Mouse (Mus musculus) frontal cortex, adult (tissue): ENCODE results near the gene Tvp23b.

Source experiments
- ATAC-seq: cut with Nextera tagmentation; 2 replicates; pipeline ENCODE4 v1.9.2; 2017; ENCODE audit warnings: mild to moderate bottlenecking, moderate library complexity, mixed read lengths; ENCODE audit not compliant: low TSS enrichment

Tvp23b gene

DNA sequence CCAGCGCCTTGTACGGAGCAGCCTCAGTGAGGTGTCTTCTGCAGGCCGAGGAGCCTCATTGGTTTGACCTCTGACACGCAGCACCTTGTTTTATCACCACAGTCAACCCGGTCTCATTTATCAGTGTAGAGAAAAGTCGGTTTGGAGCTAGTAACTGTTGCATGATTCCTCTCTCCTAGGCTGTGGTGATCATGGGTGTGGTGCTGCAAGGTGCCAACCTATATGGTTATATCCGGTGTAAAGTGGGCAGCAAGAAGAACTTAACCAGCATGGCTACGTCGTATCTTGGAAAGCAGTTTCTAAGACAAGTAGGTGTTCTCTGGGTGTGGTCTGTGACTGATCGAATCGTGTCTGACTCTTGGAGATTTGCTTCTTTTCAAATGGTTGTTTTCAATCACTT is 12.5 kb downstream of the Tvp23b start:
- ATAC-seq: no peak

DNA sequence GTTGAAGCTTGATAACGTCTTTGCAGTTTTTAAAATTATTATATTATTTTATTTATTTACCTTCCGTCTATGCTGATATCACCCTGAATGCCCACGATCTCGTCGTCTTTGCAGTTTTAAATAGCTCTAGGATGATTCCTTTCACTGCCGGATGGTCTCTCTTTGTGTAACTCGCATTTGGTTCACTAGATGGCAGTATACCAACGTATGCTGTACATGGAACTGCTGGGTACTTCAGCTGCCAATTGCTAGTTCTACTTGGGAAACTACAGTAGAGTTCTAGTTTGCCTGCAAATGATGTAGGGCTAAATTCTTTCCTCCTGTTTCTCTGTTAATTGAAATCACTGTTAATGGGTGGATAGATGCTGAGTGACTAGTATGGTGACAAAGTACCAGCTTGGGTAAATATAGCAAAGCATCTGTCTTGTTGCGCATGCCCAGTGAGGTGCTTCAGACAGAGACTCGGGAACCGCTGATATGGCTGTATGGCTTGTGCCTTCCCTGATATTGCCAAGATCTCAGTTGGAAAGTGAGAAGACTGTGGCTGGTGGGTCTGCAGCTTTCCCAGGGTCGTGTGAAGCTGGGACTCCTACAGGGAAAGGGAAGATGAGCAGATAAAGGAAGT is 22.6 kb downstream of the Tvp23b start:
- peak; percentile 98 for ATAC-seq

DNA sequence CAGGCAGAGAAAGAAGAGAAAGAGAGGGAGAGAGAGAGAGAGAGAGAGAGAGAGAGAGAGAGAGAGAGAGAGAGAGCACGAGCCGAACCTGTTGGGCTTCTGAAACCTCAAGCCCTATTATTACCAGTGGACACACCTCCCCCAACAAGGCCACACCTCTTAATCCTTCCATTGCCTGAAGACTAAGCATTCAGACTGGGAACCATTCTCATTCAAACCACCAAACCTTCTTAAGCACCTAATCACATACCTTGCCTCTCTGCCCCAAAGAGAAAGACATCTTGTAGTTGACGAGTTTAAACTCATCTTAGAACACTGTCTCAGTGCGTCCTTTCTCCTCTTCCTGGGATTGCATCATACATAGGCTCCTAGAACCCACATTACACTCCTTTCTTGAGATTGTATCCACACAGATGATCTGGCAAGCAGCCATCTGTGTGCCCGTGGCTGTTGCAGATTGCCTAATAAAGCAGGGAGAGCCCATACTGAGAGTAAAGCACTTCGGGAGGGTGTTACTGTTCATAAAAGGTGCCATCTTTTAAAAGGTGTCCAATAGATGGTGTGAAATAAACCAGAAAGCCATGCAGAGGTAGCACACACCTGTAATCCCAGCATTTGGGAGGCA is 24.7 kb downstream of the Tvp23b start:
- ATAC-seq: no peak

DNA sequence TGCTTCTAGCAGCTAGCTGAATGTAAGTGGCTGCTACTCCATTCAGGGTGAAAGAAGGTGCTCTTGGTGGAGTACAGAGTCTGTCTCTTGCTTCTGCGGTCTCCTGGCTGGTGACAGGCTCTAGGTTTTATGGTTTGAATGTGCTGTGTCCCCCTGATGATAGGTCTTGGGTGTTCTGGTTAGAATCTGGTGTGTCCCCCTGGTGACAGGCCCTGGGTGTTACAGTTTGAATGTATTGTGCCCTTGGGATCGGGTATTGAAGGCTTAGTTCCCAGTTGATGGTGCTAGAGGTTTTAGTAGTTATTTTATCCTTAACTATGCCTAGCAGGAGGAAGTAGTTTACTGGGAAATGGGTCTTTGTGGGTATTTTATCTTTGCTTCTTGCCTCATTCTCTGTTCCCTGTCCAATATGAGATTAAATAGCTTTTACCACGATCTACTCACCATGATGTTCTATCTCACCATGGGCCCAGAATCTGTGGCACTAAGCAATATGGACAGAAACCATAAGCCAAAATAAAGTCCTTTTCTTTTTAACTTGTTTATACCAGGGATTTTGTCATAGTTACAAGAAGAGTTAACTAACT is 30.6 kb downstream of the Tvp23b start:
- ATAC-seq: no peak

DNA sequence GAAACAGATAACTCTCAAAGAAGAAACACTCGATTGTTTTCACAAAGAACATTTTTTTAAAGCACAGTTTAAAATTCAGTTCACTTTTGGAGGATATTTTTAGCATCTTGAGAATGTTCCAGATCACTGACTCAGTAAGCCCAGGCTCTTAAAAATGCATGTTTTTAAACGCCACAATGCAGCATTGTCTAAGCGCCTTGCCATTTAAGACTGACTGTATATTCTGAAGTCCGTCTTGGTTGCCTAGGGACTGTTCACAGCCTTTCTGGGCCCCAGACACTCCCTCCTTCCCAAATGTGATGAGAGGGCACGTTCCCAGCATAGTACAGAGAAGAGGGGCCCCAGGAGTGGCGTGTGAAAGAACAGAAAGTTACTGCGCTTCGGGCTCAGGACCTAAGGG is 32.1 kb downstream of the Tvp23b start:
- peak; percentile 69 for ATAC-seq

DNA sequence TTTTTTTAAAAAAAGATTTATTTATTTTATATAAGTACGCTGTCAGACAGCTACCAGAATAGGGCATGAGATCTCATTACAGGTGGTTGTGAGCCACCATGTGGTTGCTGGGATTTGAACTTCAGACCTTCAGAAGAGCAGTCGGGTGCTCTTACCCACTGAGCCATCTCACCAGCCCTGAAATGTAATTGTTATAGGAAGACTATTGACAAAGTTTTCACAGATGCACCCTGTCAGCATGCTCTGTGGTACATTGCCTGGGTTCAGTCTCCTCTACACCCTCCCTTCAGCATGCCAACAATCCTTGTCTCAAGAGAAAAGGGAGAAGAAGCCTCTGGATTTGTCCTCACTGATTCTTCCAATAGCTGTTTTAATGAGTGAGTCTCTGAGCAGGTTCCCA is 33.9 kb downstream of the Tvp23b start:
- no peak for ATAC-seq

DNA sequence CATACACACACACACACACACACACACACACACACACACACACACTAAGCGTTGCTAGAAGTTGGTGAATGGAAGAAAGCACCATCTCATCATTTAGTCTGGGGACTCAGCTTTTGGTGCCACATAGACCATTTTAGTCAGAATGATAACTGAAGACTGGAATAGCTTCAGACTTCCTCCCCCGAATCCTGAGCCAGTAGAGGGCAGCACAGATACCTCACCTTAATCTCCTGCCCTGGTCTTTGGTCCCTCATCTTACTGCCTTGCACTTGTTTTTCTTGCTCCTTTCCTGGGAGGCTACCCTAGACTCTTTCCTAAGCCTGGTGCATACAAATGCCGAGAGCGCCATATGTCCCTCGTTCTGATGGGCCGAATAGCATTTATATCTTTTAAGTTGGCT is 35.3 kb downstream of the Tvp23b start:
- ATAC-seq: peak; percentile 51; the same call in 1 of the 2 replicates

DNA sequence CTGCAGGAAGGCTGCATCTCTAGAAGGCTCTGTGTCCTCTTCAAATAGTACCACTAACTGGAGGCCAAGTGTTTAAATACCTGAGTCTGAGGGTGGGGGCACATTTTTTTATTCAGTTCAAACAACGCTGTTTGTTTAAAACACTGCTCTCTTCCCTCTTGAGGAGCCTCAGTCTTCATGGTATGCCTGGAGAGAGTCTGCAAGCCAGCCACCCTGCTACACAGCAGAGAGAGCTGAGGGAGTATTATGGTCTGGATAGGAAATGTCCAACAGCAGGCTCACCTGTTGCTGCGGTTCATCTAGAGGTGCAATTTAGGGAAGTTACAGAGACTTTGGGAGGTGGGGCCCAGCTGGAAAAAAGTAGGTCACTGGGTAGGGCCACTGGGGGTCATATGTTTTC is 36.2 kb downstream of the Tvp23b start:
- ATAC-seq: no peak

DNA sequence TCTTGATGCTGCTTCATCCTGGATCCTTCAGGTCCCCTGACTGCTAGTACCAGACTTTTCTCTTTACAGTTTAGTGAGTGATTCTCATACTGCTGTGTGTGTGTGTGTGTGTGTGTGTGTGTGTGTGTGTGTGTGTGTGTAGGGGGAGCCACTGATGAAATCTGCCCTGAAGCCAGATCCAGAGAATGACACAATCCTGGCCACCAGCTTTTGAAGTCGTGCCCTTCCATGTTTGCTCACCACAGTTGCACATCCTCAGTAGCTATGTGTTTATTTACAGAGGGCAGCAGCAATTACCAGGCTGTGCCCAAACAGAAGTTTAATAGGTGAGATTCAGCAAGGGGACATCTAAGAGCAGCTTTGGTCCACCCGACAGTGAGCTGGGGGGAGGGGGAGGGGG is 37.5 kb downstream of the Tvp23b start:
- ATAC-seq: no peak

DNA sequence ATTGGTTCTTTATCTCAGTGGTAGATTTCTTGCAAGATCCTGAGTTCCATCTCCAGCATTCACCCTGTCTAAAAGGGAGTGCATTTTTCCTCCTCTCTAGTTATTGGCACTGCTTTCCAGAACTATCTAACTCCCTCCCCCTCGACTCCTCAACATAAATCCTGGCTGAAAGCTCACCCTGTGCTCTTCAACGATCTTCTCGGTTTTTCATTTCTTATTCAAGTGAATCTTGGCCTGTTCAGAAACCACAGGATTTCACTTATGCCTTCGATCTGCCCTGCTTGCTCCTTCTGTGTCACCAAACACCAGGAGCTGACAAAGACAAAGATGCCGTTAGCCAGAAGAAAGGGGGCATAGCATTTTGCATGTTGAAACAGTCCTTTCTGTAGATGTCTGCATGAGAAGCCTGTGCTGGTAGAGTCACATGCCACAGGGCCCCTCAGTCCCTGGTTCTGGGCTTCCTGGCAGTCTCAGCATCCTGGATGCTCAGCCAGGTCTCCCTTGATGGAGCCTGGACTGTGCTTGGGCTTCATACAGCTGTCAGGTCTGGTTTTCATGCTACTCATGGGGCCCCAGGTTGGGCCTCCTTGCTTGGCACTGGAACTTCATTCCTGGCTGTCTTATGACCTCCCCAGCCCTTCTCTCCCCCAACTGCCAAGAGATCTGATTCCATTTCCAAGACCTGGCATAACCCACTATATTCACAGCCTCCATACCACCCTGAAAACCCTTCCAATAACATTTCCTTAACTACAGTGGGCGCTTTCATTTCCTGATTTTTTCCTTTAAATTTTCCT is 40.9 kb downstream of the Tvp23b start:
- ATAC-seq: no peak

DNA sequence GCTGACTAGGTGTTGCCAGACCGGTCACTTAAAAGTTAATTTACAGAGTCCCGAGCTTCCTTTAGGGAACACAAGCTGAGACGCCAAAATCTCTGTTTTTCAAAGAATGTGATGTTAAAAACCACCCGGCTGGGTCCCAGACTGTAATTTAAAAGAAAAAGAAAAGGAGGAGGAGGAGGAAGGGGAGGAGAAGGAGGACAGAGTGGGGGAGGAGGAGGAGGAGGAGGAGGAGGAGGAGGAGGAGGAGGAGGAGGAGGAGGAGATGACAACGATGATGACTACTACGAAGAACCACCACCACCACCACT is 41.4 kb downstream of the Tvp23b start:
- no peak for ATAC-seq

DNA sequence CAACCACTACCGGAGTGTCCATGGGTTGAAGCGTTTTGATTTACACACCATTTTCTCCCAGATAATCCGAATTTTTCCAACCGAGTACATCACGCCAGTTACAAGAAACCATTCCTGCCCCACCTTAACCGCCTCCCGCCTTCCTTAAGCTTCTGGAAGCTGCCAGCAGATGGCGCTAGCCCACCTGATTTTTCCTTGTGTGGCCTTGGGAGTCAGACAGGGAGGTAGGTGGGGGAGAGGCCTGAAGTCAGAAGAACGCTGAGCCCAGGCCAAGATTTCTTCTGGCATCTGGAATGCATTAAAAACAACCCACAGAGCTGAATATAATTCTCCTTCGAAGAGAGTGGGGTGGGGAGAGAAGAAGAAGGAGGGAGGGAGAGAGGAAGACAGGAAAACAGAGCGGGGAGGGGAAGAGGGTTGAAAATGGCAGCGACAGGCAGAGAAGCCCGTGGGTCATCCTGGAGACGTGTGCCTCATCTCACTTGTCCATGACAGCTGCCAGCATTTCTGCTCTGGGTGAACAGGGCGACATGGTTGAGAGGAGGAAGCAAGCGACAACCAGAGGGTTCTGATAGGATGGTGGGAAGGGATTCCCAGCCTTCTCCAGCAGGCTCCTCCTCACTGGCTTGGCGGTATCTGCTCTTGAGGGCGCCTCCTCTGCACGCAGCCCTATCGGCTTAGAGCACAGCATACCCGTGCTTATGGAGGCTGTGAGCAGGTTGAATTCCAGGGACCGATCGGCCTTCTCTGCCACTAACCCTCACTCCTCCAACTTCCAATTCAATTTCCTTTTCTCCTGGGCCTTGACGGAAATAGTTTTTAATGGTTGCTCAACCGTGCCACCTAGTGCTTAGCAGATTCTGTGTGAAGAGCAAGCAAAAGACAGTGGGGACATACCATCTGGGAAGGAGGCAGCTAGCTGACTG is 42.1 kb downstream of the Tvp23b start:
- ATAC-seq: peak; percentile 86

DNA sequence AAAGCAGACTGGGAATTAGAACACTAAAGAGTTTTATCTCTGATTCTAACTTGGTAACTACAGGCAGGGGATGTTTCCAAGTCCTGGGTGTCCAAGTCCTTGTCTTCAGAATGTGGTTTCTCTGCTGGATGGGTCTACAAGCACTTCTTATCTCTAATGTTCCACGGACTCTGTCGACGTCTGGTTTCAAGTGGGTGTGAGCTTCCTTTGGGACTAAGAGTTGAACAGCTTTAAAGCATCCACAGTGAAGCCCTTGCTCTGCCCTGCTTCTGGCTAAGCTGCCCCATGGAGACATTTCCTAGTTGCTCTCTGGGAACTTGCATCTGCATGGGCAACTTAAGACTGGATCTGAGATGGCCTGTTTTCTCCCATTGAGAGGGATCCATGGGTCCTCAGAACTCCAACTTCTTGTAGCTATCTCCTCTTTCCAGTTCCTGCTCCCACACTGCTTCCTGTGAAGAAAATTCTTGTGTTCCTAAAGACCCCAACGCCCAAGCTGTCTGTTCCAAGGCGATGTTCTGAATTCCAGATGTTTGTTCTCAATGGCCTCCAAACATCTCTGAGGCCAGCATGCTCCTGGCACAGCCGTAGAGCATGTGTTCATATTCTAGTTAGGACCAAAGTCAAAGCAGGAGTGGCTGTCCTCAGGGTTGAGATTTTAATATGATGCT is 45.0 kb downstream of the Tvp23b start:
- ATAC-seq: no peak

DNA sequence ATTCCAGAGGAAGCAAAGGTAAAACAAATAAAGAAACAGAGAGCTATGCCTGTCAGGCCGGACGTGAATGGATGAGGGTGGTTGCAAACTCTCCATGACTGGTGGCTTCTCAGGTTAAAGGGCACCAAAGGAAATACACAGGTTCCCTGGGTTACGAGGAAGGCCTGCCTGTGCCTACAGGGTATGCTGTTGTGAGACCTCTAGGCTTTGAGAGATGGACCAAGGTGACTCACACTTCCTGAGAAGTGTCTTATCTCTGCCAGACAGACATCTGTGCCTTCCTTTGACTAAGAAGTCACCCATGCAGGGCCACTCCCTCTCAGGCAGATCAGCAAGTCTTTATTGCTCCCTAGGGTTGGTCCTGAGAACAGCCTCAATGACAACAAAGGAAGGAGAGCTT is 50.5 kb downstream of the Tvp23b start:
- ATAC-seq: no peak

DNA sequence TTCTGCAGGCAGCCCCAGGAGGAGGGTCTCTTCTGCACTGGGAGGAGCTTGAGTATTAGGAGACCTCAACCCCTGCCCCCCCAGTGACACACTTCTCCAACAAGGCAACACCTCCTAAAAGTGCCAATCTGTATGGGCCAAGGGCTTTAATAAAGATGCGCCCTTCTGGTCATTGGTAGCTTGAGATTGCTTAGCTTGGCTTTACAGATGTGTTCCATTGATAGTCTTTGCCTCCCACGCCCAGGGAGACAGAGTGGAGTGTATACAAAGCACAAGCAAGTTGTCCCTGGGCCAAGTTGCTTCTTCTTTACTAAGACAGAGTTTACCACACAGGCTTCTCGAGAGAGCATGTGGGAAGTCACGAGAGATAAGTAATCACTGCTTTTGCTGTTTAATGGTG is 51.3 kb downstream of the Tvp23b start:
- ATAC-seq: no peak

DNA sequence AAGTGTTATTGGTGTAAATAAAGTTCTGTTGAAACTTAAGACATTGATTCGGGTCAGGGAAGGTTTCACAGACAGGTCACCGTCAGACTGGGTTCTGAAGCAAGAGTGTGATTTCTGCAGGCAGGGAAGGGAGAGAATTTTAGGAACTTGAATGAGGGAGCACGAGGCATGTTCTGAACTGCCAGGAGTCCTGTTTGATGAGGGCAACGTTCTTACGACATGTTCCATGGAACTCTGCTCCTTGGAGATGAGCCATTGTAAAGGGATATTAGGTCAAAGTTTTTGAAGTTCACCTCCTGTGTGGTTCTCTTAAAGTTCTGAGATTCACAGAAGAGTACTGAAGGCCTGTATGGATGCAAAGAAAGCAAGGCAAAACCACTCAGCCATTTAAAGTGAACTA is 51.9 kb downstream of the Tvp23b start:
- no peak for ATAC-seq

DNA sequence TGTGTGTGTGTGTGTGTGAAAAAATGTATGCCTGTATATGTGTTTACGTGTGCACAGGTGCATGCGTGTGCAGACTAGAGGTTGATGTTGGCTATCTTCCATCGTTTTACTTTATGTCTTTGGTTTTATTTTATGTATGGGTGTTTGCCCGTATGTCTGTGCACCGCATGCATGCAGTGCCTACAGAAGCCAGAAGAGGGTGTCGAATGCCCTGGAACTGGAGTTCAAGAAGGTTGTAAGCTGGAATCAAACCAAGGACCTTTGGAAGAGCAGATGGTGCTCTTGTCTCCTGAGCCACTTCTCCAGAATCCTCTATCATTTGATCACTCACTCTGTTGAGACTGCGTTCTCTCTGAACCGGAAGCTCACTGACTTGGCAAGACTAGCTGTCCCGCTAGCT is 53.8 kb downstream of the Tvp23b start:
- ATAC-seq: no peak

DNA sequence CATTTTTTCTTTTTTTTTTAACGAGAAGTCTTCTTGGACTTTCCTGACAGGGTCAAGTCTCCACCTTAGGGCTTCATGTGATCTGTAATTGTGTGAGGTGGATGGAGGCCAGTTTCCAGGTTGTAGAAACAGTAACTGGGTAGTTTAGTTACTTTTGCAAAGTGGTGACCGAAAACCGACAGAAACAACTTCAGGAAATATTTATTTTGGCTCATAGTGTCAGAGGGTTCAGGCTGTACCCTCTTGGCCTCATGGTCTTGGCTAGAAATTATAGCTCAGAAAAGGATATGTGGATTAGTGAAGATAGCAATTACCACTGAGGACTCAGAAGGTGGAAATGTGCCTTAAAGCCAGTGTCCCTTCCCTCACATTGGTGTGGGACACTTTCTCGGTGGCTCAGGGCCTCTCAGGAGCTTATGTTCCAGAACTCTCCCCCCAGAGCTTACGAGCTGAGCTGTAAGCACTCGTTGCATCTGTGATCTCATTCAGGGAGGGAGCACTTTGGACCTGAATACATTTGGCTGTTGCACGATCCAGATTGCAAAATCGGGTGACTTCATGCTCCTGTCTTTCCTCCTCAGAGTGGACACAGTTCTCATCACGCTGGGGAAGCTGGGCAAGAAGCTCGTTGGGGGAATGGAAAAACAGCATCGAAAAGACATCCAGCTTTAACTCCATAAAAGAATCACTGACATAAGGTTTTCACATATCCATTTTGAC is 55.7 kb downstream of the Tvp23b start:
- ATAC-seq: no peak

DNA sequence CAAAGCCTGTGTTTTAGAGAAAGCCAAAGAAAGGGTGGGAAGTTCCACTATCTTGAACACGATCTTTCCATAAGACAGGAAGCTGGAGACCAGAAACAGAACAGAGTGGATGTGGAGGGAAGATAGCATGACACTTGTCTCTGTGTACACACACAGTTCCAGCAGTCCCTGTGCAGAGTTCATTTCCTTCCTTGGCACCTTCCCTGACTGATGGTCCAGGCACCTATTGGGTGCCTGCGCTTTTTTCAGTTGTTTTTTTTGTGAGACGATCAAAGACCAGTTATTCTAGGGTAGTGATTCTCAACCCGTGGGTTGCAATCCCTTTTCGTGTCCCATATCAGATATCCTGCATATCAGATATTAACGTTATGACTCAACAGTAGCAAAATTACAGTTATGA is 58.7 kb downstream of the Tvp23b start:
- ATAC-seq: no peak

DNA sequence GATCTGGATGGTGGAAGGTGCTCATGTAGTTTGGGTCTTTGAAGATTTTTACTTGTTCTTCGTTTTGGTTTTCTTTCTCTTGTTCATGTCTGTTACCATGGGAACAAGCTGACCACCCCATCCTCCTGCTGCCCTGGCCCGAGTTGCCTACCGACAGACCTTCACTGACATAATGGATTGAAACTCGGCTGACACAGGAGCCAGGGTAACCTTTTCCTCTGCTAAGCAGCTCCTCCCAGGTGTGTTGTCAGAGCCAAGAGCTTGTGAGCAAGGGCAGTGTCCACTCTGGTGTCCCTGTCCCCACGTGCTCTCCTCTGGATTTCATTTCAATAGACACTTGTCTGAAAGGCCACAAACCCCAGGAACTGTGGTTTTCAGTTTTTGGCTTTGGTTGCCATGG is 59.7 kb downstream of the Tvp23b start:
- ATAC-seq: no peak

DNA sequence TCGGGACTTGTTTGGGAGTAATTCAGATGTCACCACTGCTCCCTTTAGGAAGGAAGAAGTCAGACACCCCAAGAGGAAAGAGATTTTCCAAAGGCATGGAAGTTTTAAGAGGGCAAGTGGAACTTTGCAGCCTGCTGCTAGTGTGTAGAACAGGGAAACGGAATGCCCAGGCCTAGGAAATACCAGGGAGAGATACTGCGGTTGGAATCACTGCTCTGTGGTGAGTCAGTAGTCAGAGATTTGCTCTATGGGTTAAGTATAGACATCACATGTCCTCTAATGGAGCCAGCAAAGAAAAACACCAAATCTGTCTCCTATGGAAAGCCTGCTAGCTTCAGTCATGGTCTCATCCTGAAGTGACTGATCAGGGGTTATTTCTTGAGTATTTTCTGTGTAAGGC is 60.9 kb downstream of the Tvp23b start:
- no peak for ATAC-seq
